Mouse (Mus musculus) right cerebral cortex, postnatal 36 days (tissue): Measurements from ENCODE around the gene Rnf213.

ENCODE experiments used
- DNase-seq, 2 experiments: peaks; one replicate each; pipeline ENCODE4 v3.0.0; 2022; ENCODE audit warnings: low spot score in 2 of 2, mixed read lengths in 1 of 2

Gene Rnf213

DNA sequence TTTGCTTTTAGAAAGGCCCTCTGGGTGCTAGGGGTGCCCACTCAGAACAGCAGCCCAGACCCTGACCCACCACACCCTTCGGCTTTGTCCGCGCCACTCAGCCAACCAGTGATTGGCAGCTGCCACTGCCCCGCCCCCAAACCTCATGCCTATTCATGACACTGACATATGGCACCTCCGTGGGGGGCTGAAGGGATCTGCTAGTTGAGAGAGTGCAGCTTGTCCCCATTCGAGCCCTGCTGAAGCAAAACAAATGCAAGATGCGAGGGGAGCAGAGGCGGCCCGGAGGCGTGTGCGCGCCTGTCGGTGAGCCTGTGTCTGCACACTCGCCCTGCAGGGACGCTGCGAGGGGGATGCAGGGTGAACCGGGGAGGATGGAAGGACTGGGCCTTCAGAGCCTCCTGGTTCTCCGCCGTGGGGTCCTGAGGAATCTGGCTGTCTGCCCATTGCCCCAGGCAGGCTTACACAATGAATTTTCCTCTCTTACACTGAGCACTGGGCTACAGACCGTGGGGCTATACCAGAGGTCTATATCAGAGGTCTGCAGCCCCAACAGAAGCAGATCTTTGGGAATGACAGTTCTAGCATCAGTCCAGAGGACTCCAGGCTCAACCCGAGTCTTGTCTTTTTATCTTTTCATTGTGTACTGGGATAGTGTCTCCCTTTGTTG lies 122.2 kb downstream of the Rnf213 start:
- DNase-seq = peak; percentile 59 to 81

DNA sequence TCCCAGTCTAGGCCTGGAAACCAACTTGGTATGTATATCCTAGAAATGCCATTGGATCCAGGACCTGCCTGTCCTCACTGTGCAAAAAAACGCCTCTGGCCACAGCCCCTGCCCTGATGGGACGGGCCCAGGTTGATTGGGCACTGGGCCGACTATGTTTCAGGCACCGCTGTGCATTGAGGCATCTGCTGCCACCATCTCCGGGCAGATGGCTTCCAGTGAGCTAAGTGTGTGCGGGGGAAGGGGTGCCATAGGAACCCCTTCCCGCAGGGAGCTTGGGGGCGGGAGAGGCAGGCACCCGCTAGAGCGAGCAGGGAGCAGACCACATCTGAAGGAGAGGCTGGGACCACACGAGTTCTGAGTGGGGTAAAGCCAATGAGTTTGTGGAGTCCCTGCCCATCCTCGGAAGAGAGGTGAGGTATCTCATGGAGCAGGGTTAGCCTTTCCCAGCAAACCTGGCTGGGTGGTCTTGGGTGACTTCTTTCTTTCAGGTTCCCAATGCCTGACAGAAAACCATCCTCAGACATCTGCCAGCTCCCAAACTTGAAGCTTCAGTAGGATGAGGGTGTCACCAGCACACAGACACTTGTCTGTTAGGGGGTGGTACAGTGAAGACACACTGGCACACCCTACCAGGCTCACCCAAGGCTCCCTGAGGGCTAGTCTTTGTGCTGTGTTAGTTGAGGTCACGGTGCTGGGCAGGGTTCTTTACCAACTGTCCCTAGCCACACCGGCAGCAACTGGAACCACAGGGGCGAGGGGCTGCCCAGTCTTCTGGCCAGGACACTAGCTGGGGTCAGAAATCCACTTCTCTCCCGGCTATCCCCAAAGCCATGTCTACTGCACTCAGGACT lies 123.2 kb downstream of the Rnf213 start:
- peak; percentile 73 to 76 for DNase-seq

DNA sequence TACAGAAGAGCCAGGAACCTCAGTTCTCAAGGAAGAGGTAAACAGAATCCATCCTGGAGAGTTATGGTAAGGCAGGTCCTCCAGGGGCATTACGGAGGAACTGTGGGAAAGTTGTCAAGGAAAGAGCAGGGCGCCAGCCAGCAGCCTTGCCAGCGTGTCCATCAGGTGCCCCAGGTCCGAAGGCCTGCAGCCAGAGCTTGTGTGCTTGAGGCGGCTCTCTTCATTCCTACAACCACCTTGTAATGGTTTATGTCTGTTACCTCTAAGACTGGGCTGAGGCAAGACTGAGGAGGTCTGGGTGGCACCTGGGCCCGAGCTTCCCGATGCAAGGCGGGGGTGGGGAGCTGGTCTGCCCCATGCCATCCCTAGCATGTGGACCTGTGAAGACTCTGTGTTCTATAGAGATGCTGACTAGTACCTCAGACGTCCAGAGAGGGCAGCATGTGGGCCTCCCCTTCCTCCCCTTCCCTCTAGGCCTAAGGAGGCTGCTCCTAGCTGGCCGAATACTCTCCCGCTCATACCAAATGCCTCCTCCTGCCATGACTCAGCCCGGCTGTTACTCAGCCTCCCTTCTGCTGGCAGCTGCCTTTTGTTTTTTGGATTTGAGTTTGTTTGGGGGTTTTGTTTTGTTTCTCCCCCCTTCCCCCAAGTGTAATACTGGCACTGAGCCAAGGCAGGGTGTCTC lies 123.9 kb downstream of the Rnf213 start:
- peak; percentile 36 to 44 for DNase-seq

DNA sequence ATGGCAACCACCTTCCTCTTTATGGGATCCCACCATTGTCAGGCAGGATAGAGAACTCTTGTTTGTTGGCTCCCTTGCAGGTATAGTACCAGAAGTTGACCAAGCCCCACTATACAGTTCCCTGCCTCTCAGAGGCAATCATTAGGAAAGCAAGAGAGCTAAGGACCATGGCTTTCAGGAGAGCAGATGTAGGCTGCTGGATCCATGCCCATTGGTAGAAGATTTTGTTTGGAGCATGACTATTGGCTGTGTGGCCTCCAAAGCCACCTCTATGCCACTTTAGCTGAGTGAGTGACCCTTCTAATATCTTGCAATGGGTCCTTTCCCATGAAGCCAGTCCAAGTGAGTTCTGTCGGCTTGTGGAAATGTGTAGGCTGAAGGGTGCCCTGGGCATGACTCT lies 126.5 kb downstream of the Rnf213 start:
- DNase-seq = no peak

DNA sequence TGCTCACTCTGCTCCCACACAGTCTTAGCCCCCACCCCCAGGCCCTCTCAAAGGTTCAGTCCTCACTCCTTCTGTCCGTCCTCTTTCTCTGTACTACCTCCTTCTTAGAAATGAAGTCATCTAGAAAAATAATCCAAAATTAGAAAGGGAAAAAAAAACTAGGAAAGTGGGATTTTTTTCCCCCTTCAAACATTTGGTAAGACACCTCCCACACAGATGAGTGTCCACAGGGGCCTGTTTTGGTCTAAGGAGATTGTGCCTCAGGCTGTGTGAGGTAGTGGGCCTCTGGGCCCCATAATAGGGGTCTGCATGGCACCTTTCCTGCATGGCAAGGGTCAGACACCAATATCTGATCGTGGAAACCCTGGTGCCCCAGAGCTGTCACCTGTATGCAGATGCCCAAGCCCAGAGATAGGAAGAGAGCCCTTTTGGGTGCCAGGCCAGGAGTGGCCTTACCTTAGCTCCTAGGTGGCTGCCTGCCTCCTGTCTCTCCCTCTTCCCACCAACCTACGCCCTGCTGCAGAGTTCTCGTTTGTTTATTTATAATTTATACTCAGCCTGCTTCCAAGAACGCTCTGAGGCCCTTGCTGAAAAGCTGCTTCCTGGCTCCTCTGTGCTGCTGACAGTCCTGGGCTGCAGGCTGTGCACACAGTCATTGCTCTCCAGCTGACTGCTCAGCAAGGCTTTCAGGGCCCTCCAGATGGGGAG lies 127.3 kb downstream of the Rnf213 start:
- DNase-seq = peak in 1 of 2 experiments; percentile 71

DNA sequence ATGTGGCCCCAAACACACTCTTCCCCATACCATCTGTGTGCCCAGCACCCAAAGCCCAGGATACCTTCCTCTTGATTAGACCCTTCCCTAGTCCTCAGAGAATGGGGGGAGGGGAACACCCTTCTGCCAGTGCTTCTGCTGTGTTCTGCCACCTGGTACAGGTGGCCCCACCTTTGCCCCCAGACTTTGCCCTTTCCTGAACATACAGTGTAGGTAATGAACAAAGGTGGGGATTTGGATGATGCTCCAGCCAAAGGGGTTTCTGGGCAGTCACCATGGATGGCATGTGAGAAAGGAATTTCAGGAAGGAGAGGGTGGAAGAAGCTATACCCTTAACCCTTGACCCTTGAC lies 127.8 kb downstream of the Rnf213 start:
- no peak for DNase-seq

DNA sequence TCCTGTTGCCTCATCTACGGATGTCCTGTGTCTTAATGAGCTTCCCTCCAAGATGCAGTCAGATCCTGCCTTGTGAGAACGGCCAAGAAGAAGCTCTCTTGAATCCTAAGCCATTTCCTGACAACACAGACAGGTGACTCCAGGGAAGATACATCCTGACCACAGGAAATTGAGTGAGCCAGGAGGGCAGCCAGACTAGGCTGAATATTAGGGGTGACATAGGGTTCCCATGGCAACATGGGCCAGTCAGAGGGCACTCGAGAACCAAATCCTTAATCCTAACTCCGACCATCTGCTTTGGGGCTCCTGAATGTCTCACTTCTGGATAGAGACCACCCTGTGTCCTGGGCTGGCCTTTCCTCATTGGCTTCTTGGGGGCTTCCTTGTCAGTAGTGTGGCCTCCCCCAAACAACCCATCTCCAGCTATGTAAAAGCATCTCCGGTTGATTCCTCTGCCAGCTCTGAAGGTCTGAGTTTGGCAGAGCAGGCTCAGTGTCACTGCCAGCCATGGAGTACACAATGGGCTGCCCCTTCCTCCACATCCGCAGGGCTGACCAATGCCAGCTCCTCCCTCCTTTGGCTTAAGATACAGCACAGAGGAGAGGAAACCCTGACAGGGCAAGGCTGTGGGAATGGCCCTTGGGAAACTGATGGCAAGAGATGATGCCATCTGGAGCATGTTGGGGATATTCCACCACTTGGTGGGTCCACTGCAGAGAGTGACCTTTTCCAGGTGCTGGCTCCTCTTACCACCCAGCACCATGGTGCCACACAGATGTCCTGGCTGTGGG lies 129.2 kb downstream of the Rnf213 start:
- no peak for DNase-seq

DNA sequence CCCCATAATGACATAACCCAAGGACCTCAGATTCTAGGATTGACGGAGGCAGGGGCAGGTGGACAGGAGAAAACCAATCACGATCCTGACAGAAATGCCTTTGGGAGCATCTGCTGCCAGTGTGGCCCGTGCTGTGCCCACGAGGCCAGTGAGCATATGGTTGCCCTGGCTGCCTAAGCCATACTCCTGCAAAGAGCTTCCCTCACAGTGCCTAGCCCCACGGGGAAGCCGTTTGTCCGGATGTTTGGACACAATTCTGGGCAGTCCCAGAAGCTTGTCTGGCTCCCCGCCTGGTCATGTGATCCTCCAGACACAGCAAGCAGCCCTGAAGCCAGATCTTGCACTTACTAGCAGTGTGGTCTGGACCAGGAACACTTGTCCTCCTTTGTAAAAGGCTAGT lies 129.9 kb downstream of the Rnf213 start:
- no peak for DNase-seq

DNA sequence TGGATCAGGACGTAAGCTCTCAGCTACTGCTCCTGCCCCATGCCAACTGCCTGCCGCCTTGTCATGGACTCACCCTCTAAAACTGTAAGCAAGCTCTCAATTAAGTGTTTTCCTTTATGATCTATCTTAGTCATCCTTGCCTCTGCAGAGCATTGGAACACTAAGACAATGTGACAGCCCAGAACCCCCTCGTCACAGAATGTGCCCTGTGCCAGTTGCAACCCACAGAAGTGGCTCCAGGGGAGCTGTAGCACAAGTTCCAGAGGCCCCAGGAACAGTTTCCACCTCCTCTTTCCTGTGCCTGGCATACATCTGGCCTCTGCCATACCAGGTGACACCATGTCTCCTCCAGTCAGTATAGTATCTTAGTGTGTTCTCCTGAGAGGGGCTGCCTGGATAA lies 130.5 kb downstream of the Rnf213 start:
- DNase-seq = no peak

DNA sequence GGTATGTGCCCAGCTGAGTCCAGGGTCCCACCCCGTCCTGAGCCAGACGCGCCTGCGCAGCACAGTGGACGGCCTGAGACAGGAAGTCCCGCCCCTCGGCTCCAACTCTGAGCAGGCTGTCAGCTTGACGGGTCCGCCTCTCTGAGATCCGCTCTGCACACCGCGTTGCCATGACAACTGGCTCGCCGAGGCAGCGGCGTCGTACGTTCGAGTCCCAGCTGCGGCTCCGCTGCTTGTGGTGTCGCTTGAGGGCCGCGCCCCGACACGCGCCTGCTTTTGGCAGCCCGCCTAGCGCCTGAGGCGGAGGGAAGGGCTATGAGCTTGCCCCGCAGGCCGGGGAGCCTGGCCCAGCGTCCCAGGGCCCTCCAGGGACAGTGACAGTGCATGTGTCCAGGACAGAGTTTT lies 131.6 kb downstream of the Rnf213 start:
- DNase-seq = peak; percentile 73 to 78

DNA sequence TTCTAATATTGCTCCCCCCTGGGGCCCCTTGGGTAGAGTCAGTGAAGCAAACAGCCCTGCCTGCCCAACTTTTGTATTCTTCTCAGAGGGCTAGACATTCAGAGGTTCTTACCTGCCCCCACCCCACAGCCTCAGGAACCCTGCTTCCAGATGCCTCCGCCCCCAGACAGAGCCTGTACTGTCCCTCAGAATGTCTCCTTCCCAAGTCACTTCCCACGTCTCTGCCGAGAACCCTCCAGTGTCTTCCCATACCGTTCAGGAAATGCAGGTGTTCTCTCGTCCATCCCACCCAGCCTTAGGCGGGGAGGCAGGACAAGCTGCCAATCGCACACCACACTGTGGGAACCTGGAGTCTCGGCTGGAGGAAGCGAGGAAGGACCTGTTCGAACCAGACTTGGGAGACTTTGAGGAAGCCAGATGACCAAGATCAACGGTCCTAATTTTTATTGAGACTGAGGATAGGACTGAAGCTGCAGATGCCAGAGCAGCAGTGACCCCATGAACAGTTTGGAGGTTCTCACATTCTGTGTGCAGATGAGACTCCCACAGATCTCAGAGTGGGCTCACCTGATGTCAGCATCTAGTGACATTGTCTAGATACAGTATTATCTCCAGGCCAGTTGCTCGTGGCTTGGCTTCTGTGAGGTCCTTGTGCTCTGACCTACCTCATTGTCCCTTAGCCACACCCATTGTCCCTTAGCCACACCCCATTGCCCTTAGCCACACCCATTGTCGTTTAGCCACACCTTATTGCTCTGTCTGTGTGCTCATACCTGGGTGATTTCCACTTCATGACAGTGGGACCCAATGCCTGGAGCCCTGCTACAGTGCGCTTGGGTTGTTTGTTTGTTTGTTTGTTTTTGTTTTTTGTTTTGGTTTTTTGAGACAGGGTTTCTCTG lies 133.4 kb downstream of the Rnf213 start:
- no peak for DNase-seq

DNA sequence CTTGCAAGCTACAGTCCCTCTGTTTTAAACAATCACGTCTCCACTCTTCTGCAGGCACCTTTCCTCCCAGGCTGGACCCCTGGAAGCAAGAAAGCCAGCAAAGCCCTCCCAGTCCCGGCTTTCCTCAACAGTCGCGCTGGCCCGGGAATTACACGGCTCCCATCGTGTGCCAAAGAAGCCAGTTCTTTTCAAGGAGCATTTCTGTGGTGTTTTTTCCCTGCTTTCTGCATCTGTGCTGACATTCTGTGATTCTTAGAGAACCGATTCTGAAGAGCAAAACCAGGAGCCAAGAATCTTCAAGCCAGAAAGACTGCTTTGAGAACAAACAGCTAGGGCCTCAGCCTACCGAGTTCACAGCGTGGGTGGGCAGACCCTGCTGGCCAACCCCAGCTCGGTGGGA lies 136.0 kb downstream of the Rnf213 start:
- no peak for DNase-seq

DNA sequence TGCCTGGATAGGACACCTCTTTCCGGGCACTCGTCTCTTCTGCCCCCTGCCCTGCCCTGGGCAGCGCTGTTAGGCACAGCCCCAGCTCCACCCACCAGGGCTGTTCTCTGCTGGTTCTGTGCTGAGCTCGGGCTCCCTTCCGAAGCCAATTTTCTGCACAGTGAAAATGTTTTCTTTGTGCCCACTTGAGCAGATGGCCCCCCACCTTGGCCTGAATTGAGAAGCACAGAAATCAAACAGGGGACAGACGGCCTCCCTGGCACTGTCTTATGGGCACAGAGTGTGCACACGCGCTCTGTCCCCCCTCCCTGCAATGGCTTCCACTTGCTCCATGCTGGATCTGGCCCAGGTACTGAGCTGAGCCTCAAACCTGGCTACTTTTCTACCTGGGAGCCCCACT lies 139.6 kb downstream of the Rnf213 start:
- no peak for DNase-seq

DNA sequence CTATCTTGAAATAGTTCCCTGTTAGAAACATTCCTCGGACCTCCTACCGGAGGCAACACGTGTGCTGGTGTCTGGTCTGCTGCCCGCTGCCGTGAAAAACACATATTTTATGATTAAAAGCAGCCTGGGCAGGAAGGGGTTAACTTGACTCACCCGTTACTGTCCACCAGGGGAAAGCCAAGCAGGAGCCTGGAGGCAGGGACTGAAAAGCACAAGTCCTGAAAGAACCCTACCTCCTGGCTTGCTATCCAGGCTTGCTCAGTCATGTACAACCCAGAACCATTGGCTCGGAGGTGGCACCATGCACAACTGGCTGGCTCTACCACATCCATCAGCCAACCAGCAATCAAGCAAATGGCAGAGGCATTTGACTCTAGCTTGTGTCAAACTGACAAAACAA lies 140.8 kb downstream of the Rnf213 start:
- no peak for DNase-seq
